Mouse (Mus musculus) kidney, embryonic 15.5 days (tissue): Measurements from ENCODE around the gene Ebf1. TPM values are rescaled to one million over a fixed set of nuclear protein-coding genes. Genes with fewer than 3 reads are reported as not detected.

Experiments
- ATAC-seq: fragments of 200-750 bp; cut with Nextera tagmentation; replicated peaks from 2 replicates; pipeline ENCODE4 v1.8.0; 2017; ENCODE audit warnings: moderate TSS enrichment; ENCODE audit not compliant: low FRiP score
- H3K27ac ChIP-seq: fragments of 300-500 bp; sonication (generic); 2 replicates; pipeline ENCODE4 v1.5.1; 2015; ENCODE audit warnings: mild to moderate bottlenecking, inconsistent platforms
- H3K27me3 ChIP-seq: fragments of 300-500 bp; sonication (generic); 2 replicates; pipeline ENCODE4 v1.6.1; 2015; ENCODE audit warnings: inconsistent platforms
- H3K36me3 ChIP-seq: fragments of 300-500 bp; sonication (generic); 2 replicates; pipeline ENCODE4 v1.6.1; 2015; ENCODE audit warnings: inconsistent platforms
- H3K4me1 ChIP-seq: fragments of 300-500 bp; sonication (generic); 2 replicates; pipeline ENCODE4 v1.6.1; 2015; ENCODE audit warnings: inconsistent platforms
- H3K4me2 ChIP-seq: fragments of 300-500 bp; sonication (generic); 2 replicates; pipeline ENCODE4 v1.6.1; 2015; ENCODE audit warnings: moderate library complexity, mild to moderate bottlenecking, inconsistent platforms
- H3K4me3 ChIP-seq: fragments of 300-500 bp; sonication (generic); replicated peaks from 2 replicates; pipeline ENCODE4 v1.5.1; 2015; ENCODE audit warnings: mild to moderate bottlenecking, inconsistent platforms
- H3K9ac ChIP-seq: fragments of 300-500 bp; sonication (generic); 2 replicates; pipeline ENCODE4 v1.6.1; 2015; ENCODE audit warnings: mild to moderate bottlenecking, inconsistent platforms
- H3K9me3 ChIP-seq: fragments of 300-500 bp; sonication (generic); replicated peaks from 2 replicates; pipeline ENCODE4 v1.6.1; 2016; ENCODE audit warnings: inconsistent platforms
- WGBS: fragments of 180-500 bp; shearing (Covaris S2); methylation state at CpG from one replicate; pipeline ENCODE4 v1.1.7; 2015; ENCODE audit warnings: mixed read lengths; 5-methylcytosine and 5-hydroxymethylcytosine counted together
- polyA plus RNA-seq: library from polyadenylated mRNA; unstranded; fragments of >200 nt; fragmentation: Nextera tagmentation; extraction: Ambion mirVana; gene quantifications from 2 replicates; pipeline ENCODE4 v1.2.1, GENCODE M21; 2015

Gene Ebf1
- polyA plus RNA-seq, 1 experiment from 2014 or later = 24.1 TPM

DNA sequence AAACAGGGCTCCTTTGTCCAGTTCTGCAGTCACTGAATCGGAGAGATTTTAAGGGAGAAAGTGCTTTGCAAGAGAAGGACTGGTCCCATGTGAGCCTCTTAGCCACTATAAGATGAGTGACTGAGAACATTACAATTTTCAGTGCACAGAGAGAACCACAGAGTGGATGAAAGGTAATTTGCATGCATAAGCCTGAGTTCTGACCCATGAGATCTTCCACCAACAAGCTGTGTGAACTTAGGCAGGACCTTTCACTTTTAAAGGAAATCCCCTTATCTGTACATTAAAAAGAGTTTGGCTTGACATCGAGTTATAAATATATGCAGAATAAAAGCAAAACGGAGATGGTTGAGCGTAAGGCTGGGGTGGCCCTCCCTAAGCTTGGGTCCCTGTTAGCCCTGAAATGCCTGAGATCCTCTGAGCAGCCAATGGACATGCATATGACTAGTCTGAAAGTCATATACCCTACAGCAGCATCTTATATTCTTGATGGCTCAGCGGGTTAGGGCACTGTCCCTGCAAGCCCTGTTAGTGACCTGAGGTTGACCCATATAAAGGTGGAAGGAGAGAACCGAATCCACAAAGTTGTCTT is 92.8 kb downstream of the Ebf1 start:
- Histone ChIP-seq H3K36me3 (no peaks in the 10 kb centered on the region), H3K9ac (no peak overlapping the region), H3K4me2 (no peak overlapping the region), H3K9me3 (no peaks in the 10 kb centered on the region), H3K4me3 (no peak overlapping the region), H3K4me1 (peaks cover 34% of the 10 kb centered on the region), H3K27me3 (no peaks in the 10 kb centered on the region), H3K27ac (0 out of 2 replicates have a peak overlapping the region, but pooled peaks have one; percentile 56)
- WGBS = 70% methylated on average over 6 of the region's 6 CpGs
- no peak for ATAC-seq

- Histone ChIP-seq H3K9me3 (no peaks in the 10 kb centered on the region), H3K36me3 (no peaks in the 10 kb centered on the region), H3K27ac (no peak overlapping the region), H3K27me3 (no peaks in the 10 kb centered on the region), H3K4me2 (no peak overlapping the region), H3K4me3 (no peak overlapping the region), H3K4me1 (peaks cover 36% of the 10 kb centered on the region), H3K9ac (no peak overlapping the region)
- no peak for ATAC-seq
Observed at GRCm38 (mm10) chr11:44710861-44711260, 93.7 kb downstream of the Ebf1 start.

GRCm38 (mm10) chr11:44714188-44714587 is 97.1 kb downstream of the Ebf1 start:
- 77% methylated on average over 5 of the region's 5 CpGs for WGBS
- no peaks in the 10 kb centered on the region for H3K9me3 ChIP-seq
- H3K9ac ChIP-seq = no peak overlapping the region
- no peak overlapping the region for H3K4me3 ChIP-seq
- no peaks in the 10 kb centered on the region for H3K36me3 ChIP-seq
- H3K27ac ChIP-seq = no peak overlapping the region
- ATAC-seq = no peak
- H3K27me3 ChIP-seq = no peaks in the 10 kb centered on the region
- no peak overlapping the region for H3K4me2 ChIP-seq
- peaks cover 25% of the 10 kb centered on the region for H3K4me1 ChIP-seq

DNA sequence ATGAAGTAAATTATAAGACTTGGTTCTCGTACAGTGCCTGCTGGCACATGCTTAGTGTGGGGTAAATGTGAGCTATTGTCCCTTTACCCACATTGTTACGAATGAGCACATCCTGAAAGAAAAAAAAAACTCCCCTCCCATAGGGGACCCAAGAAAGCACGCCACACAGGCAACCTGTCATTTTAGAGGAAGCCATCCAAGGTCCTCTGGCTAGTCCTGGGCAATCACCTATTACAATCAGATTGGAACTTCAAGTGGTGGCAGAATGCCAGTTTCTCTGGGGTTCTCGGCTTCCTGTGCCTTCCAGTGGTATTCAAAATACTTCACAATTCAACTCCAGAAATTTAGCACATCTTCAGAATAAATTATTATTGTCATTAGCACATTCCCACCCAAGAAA is 98.7 kb downstream of the Ebf1 start:
- no peak overlapping the region for H3K9ac ChIP-seq
- no peak for ATAC-seq
- no peak overlapping the region for H3K4me2 ChIP-seq
- H3K9me3 ChIP-seq = no peaks in the 10 kb centered on the region
- WGBS = 66% methylated on average over 4 of the region's 4 CpGs
- no peaks in the 10 kb centered on the region for H3K36me3 ChIP-seq
- peaks cover 16% of the 10 kb centered on the region for H3K4me1 ChIP-seq
- no peak overlapping the region for H3K27ac ChIP-seq
- no peak overlapping the region for H3K4me3 ChIP-seq
- H3K27me3 ChIP-seq = no peaks in the 10 kb centered on the region

- H3K4me2 ChIP-seq = no peak overlapping the region
Observed at GRCm38 (mm10) chr11:44716928-44717327, 99.8 kb downstream of the Ebf1 start.

DNA sequence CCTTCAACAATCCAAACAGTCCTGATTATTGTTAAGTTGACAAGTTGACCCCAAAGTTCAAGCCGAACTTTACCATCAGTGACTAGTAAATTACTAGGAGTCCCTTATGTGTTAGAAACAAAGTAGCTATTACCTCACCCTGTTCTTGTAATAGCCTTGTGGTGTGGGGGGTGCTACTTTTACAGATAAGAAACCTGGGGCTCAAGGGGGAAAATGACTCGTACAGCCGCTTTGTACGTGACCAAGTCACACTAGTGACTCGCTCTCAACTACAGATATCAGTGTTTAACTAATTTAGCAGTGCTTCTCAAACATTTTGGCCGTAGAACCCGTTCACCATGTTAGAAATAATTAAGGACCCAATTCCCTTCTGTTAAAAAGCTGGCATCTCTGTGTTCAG is 100.5 kb downstream of the Ebf1 start:
- H3K27me3 ChIP-seq = no peaks in the 10 kb centered on the region
- H3K9me3 ChIP-seq = no peaks in the 10 kb centered on the region
- no peak overlapping the region for H3K9ac ChIP-seq
- no peak overlapping the region for H3K4me2 ChIP-seq
- WGBS = 76% methylated on average over 7 of the region's 7 CpGs
- no peak overlapping the region for H3K4me3 ChIP-seq
- no peak overlapping the region for H3K27ac ChIP-seq
- H3K4me1 ChIP-seq = peaks cover 16% of the 10 kb centered on the region
- ATAC-seq = no peak
- no peaks in the 10 kb centered on the region for H3K36me3 ChIP-seq

More at GRCm38 (mm10) chr11:44716928-44717327, 99.8 kb downstream of the Ebf1 start:
- H3K4me1 ChIP-seq = peaks cover 16% of the 10 kb centered on the region
- no peaks in the 10 kb centered on the region for H3K36me3 ChIP-seq
- no peaks in the 10 kb centered on the region for H3K27me3 ChIP-seq
- 54% methylated on average over 6 of the region's 6 CpGs for WGBS
- H3K9ac ChIP-seq = no peak overlapping the region
- H3K27ac ChIP-seq = no peak overlapping the region
- no peak for ATAC-seq
- no peaks in the 10 kb centered on the region for H3K9me3 ChIP-seq
- H3K4me3 ChIP-seq = no peak overlapping the region

GRCm38 (mm10) chr11:44721976-44722375 is 104.9 kb downstream of the Ebf1 start:
- Histone ChIP-seq H3K4me1 (no peaks in the 10 kb centered on the region), H3K27ac (no peak overlapping the region), H3K36me3 (no peaks in the 10 kb centered on the region), H3K27me3 (no peaks in the 10 kb centered on the region), H3K9me3 (no peaks in the 10 kb centered on the region), H3K4me3 (no peak overlapping the region), H3K4me2 (no peak overlapping the region), H3K9ac (no peak overlapping the region)
- no peak for ATAC-seq
- WGBS = 91% methylated on average over 4 of the region's 4 CpGs

DNA sequence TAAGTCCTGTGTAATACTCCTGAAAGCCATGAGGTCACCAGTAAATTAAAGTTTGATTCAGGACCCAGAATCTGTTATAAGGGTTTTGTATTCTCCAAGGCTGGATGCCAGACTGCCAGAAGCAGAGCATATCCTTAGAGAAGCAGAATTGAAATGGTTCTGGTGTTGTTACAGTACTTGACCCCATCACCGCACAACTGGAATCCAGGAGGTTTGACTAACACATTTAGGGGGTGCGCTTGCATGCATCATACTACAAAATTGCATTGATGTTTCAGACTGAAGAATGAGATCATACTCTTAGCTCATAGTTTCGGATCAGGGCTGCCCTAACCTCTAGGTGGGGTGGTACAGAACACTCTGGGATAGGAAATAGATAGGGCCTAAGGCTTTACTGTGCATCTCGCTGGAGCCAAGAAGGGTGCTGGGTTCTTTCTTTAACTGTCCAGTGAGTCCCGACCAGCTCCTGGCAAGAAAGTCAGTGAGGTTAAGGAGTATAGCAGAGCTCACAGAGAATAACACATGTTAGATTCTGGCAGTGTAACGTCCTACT is 106.9 kb downstream of the Ebf1 start:
- H3K36me3 ChIP-seq = no peaks in the 10 kb centered on the region
- H3K27ac ChIP-seq = no peak overlapping the region
- H3K9ac ChIP-seq = no peak overlapping the region
- H3K4me3 ChIP-seq = no peak overlapping the region
- no peaks in the 10 kb centered on the region for H3K4me1 ChIP-seq
- H3K4me2 ChIP-seq = no peak overlapping the region
- no peaks in the 10 kb centered on the region for H3K27me3 ChIP-seq
- H3K9me3 ChIP-seq = no peaks in the 10 kb centered on the region
- no peak for ATAC-seq
- WGBS = 85% methylated on average over 6 of the region's 6 CpGs

- Histone ChIP-seq H3K4me2 (no peak overlapping the region), H3K27ac (no peak overlapping the region), H3K36me3 (no peaks in the 10 kb centered on the region), H3K4me3 (no peak overlapping the region), H3K9ac (no peak overlapping the region), H3K9me3 (no peaks in the 10 kb centered on the region), H3K4me1 (peaks cover 4% of the 10 kb centered on the region; the same call in 1 of the 2 replicates), H3K27me3 (no peaks in the 10 kb centered on the region)
- 83% methylated on average over 5 of the region's 5 CpGs for WGBS
- ATAC-seq = no peak
Observed at GRCm38 (mm10) chr11:44725732-44726131, 108.6 kb downstream of the Ebf1 start.

- Histone ChIP-seq H3K4me1 (peaks cover 4% of the 10 kb centered on the region), H3K9me3 (no peaks in the 10 kb centered on the region), H3K9ac (no peak overlapping the region), H3K4me3 (no peak overlapping the region), H3K36me3 (no peaks in the 10 kb centered on the region), H3K4me2 (no peak overlapping the region), H3K27me3 (no peaks in the 10 kb centered on the region), H3K27ac (no peak overlapping the region)
- WGBS = 28% methylated on average over 3 of the region's 3 CpGs
- no peak for ATAC-seq
Observed at GRCm38 (mm10) chr11:44727376-44727775, 110.3 kb downstream of the Ebf1 start.

- no peaks in the 10 kb centered on the region for H3K36me3 ChIP-seq
- no peak overlapping the region for H3K4me3 ChIP-seq
- ATAC-seq = no peak
- no peak overlapping the region for H3K27ac ChIP-seq
- no peak overlapping the region for H3K9ac ChIP-seq
- H3K4me2 ChIP-seq = no peak overlapping the region
- 71% methylated on average over 2 of the region's 2 CpGs for WGBS
- H3K9me3 ChIP-seq = no peaks in the 10 kb centered on the region
- no peaks in the 10 kb centered on the region for H3K27me3 ChIP-seq
- H3K4me1 ChIP-seq = peaks cover 4% of the 10 kb centered on the region
Observed at GRCm38 (mm10) chr11:44727821-44728220, 110.7 kb downstream of the Ebf1 start.

DNA sequence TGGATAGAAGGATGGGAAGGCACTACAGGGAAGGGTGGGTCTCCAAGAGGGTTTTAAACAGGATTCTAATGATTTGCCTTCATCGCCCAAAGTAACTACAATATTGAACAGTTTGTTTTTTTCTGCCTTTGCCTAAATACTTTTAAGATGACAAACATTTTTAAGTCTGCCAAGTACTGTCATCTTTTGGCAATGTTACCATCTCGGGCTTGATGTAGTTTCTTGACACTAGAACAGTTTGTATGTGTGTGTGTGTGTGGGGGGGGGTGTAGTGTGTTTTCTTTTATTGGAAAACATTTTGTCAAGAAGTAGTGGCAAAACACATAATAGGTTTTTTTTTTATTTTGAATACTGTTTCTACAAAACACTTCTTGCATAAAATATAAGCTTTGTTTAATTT is 111.2 kb downstream of the Ebf1 start:
- Histone ChIP-seq H3K9ac (no peak overlapping the region), H3K4me3 (no peak overlapping the region), H3K27me3 (no peaks in the 10 kb centered on the region), H3K4me1 (peaks cover 6% of the 10 kb centered on the region), H3K27ac (no peak overlapping the region), H3K4me2 (no peak overlapping the region), H3K9me3 (no peaks in the 10 kb centered on the region), H3K36me3 (no peaks in the 10 kb centered on the region)
- 82% methylated on average over 2 of the region's 2 CpGs for WGBS
- no peak for ATAC-seq

- Histone ChIP-seq H3K9me3 (no peaks in the 10 kb centered on the region), H3K4me3 (no peak overlapping the region), H3K4me2 (no peak overlapping the region), H3K4me1 (peaks cover 6% of the 10 kb centered on the region), H3K9ac (no peak overlapping the region), H3K27ac (no peak overlapping the region), H3K36me3 (no peaks in the 10 kb centered on the region), H3K27me3 (no peaks in the 10 kb centered on the region)
- WGBS = 49% methylated on average over 4 of the region's 4 CpGs
- ATAC-seq = no peak
Observed at GRCm38 (mm10) chr11:44729931-44730330, 112.8 kb downstream of the Ebf1 start.
